Mouse (Mus musculus) testis, postnatal 14 days (tissue): ENCODE measurements at regions not wholly inside any gene's neighbourhood (a gene's known extent, or its start where the extent isn't known, plus 50 kb on each side); places are given as distances from the start of the nearest gene placed in this dataset.

ENCODE experiments used
- DNase-seq: peaks from one replicate; pipeline ENCODE4 v3.0.0; 2021; ENCODE audit warnings: low spot score

DNA sequence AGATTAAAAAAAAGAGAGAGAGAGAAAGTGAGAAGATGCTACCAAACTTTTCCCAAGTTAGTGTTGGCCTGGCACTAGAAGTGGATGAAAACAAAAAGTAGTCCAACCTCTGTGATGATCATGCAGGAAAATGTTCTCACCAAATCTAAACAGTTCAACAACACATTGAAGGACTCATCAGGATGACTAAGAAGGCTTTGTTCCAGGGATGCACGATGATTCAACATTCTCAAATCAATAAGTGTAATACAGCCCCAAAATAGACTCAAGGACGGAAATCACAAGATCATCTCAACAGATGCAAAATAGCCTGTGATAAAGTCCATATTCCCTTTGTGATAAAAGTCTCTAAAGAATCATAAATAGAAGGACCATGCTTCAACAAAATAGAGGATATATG is 106.3 kb downstream of the Cysltr2 start:
- DNase-seq = no peak

DNA sequence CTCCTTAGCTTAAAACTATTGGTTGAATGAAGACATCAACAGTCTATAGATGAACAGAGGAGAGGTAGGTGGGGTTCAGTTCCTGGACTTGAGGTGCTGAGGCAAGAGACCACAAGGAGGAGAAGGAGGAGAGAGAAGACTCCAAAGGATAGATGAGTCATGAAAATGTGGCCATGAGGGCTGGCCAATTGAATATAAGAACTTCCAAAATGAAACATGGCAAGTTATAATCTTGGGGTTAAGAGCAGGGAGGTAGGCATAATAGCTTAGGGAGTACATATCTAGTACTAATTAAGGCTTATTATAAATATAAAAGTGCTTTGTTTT is 109.9 kb downstream of the Cysltr2 start:
- DNase-seq = no peak

DNA sequence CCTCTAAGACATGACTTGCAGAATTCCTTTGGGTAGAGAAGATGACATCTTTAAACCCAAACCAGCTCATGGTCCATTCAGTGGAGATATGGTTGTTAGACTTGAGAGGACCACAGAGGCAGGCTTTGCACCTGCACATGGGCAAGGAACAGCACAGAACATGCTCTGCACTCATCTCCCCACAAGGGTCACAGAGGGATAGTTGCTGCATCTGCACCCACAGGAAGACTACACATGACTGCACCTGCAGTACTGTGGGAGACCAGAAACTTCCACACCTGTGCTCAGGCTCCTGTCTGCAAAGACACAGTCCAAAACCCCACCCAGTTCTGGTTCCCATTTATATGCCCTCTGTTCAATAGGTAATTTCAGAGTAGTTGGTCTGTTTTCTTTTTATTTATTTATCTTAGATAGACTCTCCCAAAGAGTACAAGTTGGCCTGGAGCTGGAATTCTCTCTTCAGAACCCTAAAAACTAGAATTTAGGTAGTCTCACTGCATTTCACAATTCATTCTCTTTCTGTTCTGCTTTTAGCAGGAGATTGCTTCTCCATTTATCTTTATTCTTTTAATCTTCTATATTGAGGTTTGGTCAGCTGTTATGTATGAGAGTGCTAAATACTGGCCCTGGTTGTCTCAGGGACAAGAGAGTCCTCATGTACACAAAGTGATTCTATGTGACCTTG is 110.4 kb downstream of the Cysltr2 start:
- no peak for DNase-seq

DNA sequence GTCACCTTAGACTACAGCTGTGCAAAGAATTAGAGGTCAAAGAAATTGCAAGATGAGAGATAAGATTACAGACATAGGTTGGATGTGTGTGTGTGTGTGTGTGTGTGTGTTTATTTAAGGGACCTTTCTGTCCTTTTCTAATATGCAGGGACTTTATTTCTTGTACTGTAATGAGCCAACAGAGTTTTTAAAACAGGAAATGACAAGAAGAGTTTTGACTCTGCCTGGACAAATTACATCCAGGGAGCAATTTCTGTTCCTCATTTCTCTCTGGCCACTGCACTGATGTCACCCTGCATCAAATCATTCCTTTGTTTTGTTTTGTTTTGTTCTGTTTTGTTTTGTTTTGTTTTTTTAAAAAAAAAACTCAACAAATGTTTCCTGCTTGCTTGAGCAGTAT is 115.3 kb downstream of the Cysltr2 start:
- DNase-seq = no peak

DNA sequence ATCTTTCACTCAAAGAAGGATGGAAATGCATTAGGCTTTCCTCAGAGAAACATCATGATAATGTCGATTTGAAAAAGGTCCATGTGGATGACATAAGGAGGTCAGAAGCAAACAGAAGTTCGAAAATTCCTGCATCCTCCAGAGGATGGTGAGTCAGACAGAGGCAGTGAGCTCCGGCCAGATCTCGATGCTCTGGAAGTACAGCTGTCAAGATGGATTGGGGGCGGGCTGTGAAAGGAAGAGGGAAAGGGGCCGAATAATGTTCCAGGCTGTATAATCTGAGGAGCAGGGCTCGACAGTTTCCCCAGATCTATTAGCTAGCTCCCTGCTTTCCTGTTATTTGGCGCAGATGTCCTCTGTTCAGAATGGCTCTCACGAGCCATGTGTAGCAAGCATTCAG is 116.6 kb downstream of the Cysltr2 start:
- no peak for DNase-seq

DNA sequence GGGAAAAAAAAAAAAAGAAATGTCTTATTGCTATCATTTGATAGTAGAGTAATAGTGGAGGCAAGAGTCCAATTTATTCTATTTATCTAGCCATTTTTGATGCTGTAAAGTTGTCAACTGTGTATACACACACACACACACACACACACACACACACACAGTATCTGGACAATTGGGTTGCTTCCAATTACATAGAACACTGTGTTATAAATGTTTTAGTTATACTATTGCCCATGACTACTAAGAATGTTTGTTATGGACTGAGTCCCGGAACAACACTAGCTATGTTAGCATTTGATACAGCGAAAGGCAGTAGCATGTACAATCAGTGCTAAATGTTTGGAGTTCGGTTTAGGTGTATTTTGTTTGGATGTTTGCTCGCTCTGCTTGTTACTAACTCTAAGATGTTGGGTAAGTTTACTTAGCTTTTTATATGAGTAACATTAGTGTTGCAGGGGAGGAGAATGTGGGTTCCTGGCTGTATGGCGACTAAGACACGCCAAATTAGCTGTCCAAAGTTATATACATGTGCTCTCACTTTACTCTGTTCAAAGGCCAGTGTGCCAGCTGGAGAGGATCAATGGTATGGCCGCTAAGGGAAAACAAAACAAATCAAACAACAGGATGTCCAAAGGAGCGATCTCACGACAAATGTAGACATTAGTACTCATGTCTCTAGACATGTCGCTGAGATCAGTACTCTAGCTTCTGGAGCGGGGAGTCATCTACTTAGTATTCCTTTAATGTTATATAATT is 147.6 kb downstream of the Cysltr2 start:
- no peak for DNase-seq

DNA sequence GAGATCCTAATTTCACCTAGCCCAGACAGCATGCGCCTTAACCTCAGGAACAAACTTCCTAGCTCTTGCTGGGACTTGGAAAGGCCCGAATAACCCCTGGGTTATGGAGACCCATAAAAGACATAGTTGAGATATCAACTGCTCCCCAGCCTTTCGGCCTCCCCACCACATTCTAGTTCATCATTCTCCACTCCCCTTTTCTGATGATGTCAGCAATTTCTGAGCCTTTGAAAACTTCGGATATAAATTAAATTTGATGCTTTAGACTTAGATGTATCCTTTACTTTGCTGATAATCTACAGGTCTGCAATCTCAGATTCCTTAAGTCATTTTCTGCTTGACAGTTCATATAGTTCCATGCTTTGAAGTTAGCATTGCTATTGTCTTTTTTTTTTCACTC is 149.3 kb downstream of the Cysltr2 start:
- no peak for DNase-seq

DNA sequence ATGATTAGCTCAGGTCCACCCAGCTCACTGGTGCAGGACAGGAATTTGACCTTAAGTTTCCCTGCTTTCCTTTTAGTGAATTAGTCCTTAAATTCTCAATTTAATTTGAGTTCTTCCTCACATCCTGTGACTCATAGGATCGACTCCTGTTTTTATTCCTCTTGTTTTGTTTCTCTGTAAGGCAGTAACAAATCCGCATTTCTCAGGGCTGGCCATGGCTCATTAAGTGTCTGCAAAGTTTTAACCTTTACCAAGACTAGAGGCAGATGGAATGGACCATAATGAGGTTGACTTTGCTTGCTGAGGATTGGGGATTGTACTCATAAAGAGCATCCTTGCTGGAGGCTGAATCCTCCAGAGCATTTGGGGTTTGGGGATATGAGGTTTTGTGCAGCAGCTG is 156.6 kb downstream of the Cysltr2 start:
- no peak for DNase-seq

DNA sequence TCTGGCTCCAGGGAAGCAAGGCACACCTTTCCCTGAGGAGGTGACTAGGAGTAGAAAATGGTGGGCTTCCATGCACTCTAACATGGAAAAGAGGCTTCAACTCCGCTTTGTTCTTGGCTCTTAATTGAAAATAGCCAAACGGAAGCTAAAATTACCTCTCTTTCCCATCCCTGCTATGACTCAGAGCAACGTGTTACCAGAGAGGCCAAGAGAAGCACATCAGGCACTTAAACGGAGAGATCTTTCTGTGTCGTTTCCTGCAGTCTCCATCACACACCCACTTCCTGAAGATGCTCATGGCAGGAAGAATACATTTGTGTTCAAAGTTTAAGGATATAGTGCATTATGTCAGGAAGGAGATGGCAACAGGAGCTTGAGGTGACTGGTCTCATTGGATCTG is 159.3 kb downstream of the Cysltr2 start:
- DNase-seq = no peak

DNA sequence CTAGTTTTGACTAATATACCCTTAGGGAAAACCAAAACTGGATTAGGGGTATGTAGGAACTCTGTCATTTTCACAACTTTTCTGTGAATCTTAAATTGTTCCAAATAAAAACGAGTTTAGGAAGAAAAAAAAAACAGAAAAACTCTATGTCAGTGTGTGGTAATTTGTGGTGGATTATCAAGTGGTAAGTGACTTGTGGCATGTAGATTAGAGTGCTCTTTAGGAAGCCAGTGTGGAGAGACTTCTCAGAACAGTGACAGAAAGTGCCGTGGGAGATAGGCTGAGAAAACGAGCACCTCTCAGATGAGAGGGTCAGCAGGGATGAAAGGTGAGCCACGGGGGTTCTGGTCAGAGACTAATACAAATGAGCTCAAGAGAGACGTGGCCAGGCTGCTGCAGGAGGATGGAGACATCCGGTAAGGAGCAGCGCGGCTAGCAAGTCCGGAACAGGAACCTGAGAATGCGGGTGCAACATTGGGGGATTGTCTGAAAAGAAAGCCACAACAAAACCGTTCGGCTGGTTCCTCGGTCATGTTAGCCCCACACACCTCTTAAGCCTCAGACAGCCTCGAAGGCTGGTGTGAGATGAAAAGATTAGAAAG is 161.3 kb downstream of the Cysltr2 start:
- no peak for DNase-seq

DNA sequence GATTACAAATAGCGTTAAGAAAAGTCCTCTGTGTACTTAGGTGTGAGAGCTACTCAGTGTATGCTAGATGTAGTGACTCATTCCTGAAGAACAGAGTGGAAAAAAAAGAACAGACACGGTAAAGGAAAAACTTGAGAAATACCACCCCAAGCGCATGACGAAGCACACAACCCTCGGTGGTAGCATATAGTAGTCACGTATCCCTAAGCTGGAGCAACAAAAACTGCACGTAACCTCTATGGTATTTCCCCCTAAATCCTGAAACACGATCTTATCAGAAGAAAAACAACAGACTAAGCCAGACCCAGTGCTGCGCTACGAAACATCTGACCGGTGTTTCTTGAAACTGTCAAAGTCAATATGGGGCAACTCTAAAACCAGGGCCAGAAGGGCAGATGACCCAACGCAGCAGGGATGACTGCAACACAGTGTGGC is 162.0 kb downstream of the Cysltr2 start:
- DNase-seq = no peak

DNA sequence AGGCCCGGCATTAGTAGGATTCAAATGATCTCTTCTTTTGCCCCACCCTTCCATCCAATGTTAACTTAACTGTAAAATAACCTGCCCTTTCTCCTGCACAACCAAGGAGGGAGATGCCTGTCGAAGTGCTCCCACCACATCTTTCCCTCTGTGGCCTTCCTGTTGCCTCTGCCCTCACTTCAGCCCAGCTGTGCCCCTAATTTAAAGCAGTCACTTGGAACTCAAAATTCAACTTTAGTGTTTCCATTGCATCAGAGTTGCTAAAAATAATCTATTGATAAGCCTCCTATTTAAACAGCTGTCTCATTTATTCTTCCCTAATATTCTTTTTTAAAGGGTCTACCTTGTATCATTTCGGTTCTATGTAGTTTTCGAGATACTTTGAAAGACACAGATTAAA is 163.1 kb downstream of the Cysltr2 start:
- DNase-seq = no peak

DNA sequence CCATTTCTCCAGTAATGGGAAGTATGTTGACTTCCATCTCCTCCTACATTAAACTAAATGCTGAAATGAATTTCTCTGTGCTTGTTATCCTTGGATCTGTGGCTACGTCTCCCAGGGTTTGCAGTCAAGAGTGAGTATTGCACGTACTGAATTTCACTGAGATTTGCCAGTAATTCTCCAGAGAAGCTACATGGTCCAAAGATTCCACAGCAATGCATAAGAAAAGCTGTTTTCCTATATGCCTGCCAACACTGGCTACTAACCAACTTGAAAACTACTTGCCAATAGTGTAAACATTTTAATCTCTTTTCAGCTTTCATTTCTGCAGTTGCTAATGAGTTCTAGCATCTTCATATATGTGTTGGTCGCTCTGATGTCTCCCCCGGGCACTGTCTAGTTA is 164.4 kb downstream of the Cysltr2 start:
- DNase-seq = no peak

DNA sequence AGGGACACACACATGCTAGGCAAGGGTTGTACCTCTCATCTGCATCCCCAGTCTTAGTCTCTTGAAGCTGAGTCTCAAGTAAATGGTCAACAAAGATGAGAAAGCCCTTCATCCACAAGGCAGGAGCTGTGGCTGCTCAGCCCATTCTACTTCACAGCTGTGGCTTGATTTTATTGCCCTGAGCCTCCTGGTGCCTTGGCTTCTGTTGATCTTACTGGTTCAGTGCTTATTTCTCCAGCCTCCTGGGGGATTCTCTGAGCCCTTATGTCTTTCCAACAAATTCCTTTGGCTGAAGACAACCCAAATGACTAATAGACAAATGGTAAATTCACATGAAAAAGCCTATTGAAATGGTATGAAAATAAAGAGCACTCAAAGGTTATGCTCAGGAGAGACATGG is 167.3 kb upstream of the Fndc3a start:
- DNase-seq = no peak

DNA sequence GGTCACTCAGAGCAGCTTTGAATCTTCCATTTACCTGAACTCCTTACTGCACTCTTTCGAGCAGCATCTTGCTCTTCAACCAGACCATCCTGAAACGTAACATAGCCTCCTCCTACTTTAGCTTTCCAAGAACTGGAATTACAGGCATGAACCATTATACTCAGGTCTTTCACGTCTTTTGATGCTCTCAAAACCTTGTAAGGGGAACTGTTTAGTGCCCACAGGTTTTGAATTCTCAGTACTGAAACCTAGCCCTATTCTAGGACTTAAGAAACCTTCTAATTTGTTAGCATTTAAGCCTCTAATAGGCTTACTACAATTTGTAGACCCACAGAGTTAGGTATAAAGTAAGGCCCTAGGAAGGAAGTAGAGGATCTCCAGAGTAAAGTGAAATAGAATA is 163.7 kb upstream of the Fndc3a start:
- no peak for DNase-seq

DNA sequence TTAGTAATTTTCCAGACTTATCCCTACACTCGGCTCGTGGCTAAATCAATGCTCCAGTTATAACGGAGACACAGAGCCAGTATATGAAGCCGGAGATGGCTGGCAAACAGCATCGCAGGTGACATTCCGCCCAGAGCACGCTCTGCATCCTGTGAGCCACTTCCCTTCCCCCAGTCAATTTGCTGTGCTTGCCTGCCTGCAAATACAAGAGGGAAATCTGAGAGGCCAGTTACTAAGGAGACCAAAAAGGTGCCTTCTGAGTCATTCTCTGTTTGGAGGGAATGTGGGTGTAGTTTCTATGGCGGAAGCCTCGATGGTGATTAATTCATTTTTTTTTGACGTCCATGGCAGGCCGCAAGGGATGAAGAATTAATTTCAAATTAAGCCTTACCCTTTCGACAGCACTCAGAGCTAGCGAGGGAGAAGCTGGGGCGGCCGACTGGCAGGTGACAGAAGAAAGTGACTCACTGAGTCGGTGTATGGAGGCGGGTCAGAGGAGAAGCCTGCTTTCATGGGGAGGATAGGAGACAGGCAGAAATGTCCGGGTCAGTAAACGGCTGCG is 159.5 kb upstream of the Fndc3a start:
- DNase-seq = no peak

DNA sequence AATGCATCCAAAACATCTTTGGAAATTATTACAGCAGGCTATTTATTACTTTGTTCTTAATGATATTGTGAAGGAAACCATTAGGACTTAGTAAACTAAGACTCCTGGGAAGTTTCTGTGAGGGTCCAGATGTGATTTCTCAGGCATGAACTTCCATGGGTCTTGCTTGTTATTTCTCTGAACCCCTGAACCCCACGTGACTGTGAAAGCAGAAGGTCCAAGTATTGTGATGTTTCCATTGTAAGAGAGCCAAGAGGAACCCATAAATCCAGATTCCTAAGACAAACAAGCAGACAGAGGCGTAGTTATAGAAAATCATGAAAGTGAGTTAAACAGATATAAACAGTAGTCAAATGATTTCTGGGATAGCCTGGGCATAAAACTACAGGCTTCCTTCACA is 157.1 kb upstream of the Fndc3a start:
- no peak for DNase-seq

DNA sequence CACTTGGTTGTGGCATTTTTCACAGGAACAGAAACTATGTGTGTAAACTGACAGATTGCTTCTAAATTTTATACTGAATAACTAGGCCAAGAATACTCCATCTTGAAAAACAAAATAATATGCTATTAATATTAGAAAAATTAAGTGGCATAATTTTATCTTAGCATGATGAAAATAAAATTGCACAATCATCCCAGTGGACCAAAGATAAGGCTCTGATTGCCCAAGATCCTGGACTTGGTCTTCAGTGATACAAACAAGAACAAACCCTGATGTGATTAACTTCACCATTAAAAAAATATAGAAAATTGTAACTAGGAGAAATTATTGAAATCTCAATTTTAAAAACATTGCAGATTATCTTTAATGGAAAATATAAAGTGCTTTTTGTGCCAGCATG is 155.7 kb upstream of the Fndc3a start:
- DNase-seq = no peak

DNA sequence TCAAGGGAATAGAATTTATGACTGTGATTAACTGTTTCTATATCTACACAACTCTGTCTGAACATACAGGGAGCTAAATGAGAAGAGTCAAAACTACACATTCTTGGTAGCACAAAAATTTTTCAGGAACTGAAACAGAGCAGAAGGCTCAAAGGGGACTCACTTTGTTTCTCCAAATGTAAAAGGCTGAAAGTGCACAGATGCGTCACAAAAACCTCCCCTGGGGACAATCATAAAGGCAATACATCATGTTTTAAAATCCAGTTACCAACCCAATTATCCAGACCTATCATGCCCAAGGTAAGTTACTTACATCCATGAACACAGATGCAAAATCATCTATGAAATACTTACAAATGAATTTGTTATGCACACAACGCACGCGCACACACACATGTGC is 155.0 kb upstream of the Fndc3a start:
- no peak for DNase-seq

DNA sequence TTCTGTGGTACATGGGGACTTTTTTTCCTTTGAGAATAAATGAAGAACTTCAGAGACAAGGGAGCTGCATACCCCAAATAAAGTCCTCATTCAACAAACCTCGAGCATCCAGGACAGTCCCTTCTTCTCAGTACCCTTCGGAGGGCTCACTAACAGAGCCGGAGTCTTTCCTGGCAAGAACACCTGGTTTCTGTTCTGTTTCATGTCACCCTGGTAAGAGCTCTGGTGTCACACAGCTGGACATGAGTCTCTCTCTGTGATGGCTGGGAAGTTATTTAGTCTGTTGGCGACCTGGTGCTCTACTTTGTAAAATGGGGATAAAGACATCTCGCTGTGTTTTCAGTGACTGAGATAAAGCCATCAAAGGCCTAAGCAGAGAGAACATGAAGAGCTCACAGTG is 154.3 kb upstream of the Fndc3a start:
- no peak for DNase-seq

DNA sequence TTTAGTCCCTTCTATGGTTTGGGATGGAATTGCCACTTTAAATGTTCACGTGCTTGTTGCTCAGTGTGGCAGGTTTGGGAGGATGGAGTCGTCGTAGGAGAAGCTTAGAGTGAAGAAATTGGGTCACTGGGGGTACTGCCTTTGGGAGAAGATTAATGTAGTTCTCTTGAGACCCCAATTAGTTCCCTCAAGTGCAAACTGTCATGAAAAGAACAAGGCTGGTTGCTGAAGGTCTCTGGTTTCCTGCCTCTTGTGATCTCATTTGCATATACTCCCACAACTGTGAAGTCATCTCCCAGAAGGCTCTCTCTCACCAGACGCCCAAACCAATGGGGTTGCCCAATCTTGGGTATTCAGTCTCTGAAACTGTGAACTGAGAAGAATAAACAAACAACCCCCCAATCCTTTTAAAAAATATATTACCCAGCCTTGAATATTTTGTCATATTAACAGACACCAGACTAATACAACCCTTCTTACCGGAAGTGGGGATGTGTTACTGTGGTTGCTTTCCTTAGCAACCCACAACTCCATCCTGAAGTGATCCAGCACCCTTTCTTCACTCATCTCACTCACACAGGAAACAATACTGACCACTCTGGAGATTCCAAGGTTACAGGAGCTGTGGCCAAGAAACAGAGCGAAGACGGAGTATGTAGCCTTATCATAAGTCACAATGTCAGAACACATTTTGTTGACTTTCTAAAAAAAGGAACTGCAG is 153.2 kb upstream of the Fndc3a start:
- no peak for DNase-seq

DNA sequence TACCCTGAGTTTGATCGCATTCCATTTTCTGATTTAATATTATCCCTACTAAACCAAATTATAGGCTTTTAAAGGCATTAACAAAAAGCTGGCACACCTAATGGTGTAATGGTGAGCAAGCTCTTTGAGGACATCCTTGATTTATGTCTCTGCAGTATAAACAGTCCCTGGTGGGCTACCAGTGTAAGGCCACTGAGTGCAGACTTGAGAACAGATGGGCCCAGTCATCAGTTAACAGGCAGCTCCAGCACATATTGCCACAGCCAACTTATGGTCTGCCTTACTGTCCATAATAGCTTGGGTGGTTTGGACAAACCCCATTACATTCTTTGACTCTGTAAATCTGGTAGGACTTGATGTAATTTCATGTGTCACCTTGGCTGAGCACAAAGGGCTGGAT is 144.4 kb upstream of the Fndc3a start:
- no peak for DNase-seq

DNA sequence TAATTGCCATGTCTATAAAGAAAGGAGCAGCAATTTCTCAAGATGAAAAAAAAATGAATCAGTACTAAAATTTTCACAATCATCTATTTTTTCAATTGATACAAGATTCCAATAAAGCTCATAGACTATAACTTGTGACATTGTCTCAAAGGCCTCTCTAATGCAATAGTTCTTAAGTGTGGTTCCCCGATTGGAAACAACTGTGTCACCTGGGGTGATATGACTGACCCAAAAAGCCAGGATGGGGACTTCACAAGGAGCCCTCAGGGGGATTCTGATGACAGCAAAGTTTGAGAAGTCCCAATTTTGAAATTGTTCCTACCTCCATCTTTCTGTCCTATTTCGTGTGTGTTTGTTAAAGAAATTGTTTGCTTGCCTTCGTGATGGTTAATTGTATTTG is 143.3 kb upstream of the Fndc3a start:
- DNase-seq = no peak
